ENCODE assay signal across 8 mouse cellular contexts in the genomic region with DNA sequence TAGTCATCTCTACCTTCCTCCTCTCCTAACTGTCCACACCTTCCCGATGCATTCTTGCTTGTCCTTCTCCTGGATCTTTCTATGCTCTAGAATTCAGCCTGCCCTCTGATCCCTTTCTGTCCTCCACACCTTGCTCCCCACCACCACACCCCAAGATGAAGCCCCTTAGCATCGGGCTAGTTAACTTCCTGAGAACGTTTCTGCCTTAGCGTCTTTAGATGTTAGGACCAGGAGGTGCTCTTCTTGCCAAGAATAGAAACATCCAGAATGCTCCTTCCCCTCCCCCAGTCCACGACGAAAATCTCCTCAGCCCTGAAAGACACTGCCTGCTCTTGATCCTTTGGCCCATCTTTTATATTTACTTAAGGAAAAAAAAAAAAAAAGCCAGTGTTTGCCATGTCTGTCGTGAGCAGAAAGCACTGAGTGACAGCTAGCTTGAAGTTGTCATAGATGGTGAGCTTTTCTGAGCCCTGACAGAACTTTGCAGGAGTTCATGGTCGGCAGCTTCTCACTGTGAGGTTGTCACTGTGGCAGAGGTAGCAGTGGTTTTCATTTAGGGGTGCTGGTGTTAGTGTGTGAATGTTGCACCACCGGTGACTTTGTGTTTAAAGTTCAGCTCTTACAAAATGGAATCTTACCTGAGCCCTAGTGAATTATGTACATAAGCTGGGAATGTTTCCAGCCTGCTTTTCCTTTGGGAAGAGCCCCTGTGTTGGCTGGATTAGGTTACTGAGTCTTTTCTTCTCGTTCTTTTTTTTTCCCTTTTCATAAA. TPM values are rescaled to one million over a fixed set of nuclear protein-coding genes. Genes with fewer than 3 reads are reported as not detected.
A peak's percentile ranks its signal among the peaks of the same experiment; 100 is the strongest.
DNase-seq lines count a peak whose midpoint lies in the region; ATAC-seq and TF ChIP-seq lines count a peak whose summit lies in the region.

No protein-coding gene starts in this region.

- H3K4me3 ChIP-seq in heart, embryonic 15.5 days = peak overlapping the region; percentile 82
- peak overlapping the region; percentile 86 for H3K4me3 ChIP-seq in liver, postnatal 0 days (ENCODE audit: low read depth, low read length)

- peak; percentile 26; the same call in 1 of the 2 replicates for TF ChIP-seq EP300 in liver, postnatal 0 days (IDR thresholded peaks at IDR 0.05; ENCODE audit: low read depth)

- peak overlapping the region; percentile 89 for H3K4me2 ChIP-seq in heart, embryonic 15.5 days
- H3K4me2 ChIP-seq in liver, postnatal 0 days (ENCODE audit: low read depth, low read length) = peak overlapping the region; percentile 97

- H3K4me1 ChIP-seq in heart, embryonic 15.5 days (replicated peaks) = peaks cover 39% of the 10 kb centered on the region
- peaks cover 29% of the 10 kb centered on the region for H3K4me1 ChIP-seq in liver, postnatal 0 days (ENCODE audit: insufficient read depth)

- H3K9me3 ChIP-seq in heart, embryonic 15.5 days (replicated peaks) = no peaks in the 10 kb centered on the region
- H3K9me3 ChIP-seq in liver, postnatal 0 days (ENCODE audit: low read length) = no peaks in the 10 kb centered on the region

- no peak overlapping the region for H3K27ac ChIP-seq in heart, embryonic 15.5 days
- peak overlapping the region; percentile 99 for H3K27ac ChIP-seq in liver, postnatal 0 days (ENCODE audit: low read depth)

- DNase-seq in left cerebral cortex, postnatal 4 days = peak; percentile 5
- DNase-seq in left cerebral cortex, postnatal 14 days (ENCODE audit: low spot score in 2 of 2) = no peak
- DNase-seq in brain, adult 2 months (ENCODE audit: low read depth, low spot score) = peak; percentile 21
- peak; percentile 29 for DNase-seq in liver, postnatal 0 days
- peak; percentile 20 for DNase-seq in thymus, postnatal 4 days
- DNase-seq in embryo, embryonic 10 days (ENCODE audit: low spot score) = no peak
- DNase-seq in gastrocnemius, postnatal 14 days = no peak

- peak overlapping the region; percentile 83 for H3K9ac ChIP-seq in heart, embryonic 15.5 days
- H3K9ac ChIP-seq in liver, postnatal 0 days (replicated peaks) = peak overlapping the region; percentile 91

- TF ChIP-seq CTCF in liver, postnatal 0 days (IDR thresholded peaks at IDR 0.05; ENCODE audit: low read depth) = no peak

- WGBS in heart, embryonic 15.5 days = 13% methylated on average over 10 of the region's 10 CpGs
- 17% methylated on average over 10 of the region's 10 CpGs for WGBS in liver, postnatal 0 days (ENCODE audit: insufficient replicate concordance)

- intact Hi-C loops in left cerebral cortex, postnatal 4 days (cut with DNase I) = no loop called here
- intact Hi-C loops in left cerebral cortex, postnatal 14 days (cut with DNase I) = loop anchor here (5.0 kb wide), 1 partner anchor 41 kb away; no protein-coding TSS in a partner anchor
- intact Hi-C loops in gastrocnemius, postnatal 14 days (cut with DNase I; ENCODE audit: low total_unique reads) = no loop called here

- no peaks in the 10 kb centered on the region for H3K36me3 ChIP-seq in heart, embryonic 15.5 days
- H3K36me3 ChIP-seq in liver, postnatal 0 days (replicated peaks; ENCODE audit: insufficient read depth, low read length) = peaks cover 3% of the 10 kb centered on the region; the same call in 1 of the 2 replicates

- ATAC-seq in heart, embryonic 15.5 days (replicated peaks; ENCODE audit: insufficient number of reproducible peaks, insufficient read depth, low FRiP score, low read depth) = no peak
- ATAC-seq in liver, postnatal 0 days = peak; percentile 18; the same call in 1 of the 2 replicates

- H3K27me3 ChIP-seq in heart, embryonic 15.5 days = no peaks in the 10 kb centered on the region
- H3K27me3 ChIP-seq in liver, postnatal 0 days (ENCODE audit: insufficient read depth, low read length) = no peaks in the 10 kb centered on the region

RNA-seq across cellular contexts. Expression of gene Tent4b, which starts 1.9 kb away (rescaled TPM):
- total RNA-seq in left cerebral cortex, postnatal 4 days (2021) = 10 to 100 TPM; 40.5 to 45.4 TPM
- total RNA-seq in left cerebral cortex, postnatal 14 days (2021) = 10 to 100 TPM; 32.6 to 36.3 TPM
- 5.3 and 6.9 TPM in 2 replicates for polyA plus RNA-seq in heart, embryonic 15.5 days (2015; fragmentation: Nextera tagmentation; extraction: Ambion mirVana)
- 4.6 and 4.8 TPM in 2 replicates for polyA plus RNA-seq in liver, postnatal 0 days (2015; fragmentation: Nextera tagmentation; extraction: Ambion mirVana)
- 10 to 100 TPM; 10.1 to 11.2 TPM for total RNA-seq in gastrocnemius, postnatal 14 days (2021)

Comparison
In these comparisons a context has a peak if more than half of its experiments do, and no peak if none do; other contexts are left out.
1. DNase-seq: peak in left cerebral cortex, postnatal 4 days (single experiment), brain, adult 2 months (single experiment), liver, postnatal 0 days (single experiment) and thymus, postnatal 4 days (single experiment); none in left cerebral cortex, postnatal 14 days (0 of 2), embryo, embryonic 10 days (single experiment) and gastrocnemius, postnatal 14 days (single experiment).